Mouse (Mus musculus) common myeloid progenitor, adult 5-6 weeks (primary cell): ENCODE data around the gene Wdhd1. TPM values are rescaled to one million over a fixed set of nuclear protein-coding genes. Genes with fewer than 3 reads are reported as not detected.

Source experiments
- ATAC-seq: replicated peaks from 2 replicates; pipeline ENCODE4 v1.8.0; 2016; ENCODE audit warnings: low read depth, mild to moderate bottlenecking, moderate TSS enrichment, inconsistent platforms; ENCODE audit not compliant: poor library complexity, severe bottlenecking
- total RNA-seq: library from RNA; stranded (forward); fragments of 200-1000, 187-1606 nt; gene quantifications from 2 replicates; pipeline ENCODE4 v1.2.3, GENCODE M21; 2017

Gene Wdhd1
- total RNA-seq, 1 experiment from 2014 or later: 127 TPM

DNA sequence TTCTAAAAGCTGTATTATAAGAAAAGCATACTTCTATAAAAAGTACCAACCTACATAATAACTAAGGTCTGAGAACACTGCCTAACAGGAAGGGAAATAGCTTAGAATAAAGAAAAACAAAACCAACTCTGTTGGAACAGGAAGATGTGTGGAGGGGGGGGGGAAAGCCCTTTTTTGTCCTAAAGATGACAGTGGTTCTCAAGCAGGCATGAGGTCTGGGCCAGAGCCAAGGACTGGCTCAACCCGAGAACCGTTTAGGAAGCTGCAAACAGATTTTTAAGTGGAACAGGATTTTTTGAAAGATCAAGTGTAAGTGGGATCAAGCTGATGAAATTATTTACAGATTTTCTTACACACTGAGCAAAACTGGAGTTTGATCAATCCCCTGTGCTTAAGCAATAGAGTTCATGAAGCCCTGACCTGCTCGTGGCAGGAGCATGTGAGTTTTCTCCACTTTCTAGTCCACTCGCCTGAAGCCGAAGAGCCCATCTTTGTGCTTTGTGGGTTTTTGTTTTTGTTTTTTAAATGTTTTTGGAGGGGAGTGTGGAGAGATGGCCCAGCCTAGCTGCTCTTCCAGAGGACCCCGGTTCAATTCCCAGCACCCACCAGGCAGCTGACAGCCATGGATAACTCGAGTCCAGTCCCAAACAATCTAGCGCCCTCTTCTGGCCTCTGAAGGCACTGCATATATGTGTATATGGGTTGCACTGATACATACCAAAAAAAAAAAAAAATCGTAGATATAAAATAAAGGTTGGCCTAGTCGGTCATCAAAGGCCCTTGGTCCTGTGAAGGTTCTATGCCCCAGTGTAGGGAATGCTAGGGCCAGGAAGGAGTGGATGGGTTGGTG is 52.0 kb downstream of the Wdhd1 start:
- ATAC-seq: peak; percentile 63; the same call in 1 of the 2 replicates

DNA sequence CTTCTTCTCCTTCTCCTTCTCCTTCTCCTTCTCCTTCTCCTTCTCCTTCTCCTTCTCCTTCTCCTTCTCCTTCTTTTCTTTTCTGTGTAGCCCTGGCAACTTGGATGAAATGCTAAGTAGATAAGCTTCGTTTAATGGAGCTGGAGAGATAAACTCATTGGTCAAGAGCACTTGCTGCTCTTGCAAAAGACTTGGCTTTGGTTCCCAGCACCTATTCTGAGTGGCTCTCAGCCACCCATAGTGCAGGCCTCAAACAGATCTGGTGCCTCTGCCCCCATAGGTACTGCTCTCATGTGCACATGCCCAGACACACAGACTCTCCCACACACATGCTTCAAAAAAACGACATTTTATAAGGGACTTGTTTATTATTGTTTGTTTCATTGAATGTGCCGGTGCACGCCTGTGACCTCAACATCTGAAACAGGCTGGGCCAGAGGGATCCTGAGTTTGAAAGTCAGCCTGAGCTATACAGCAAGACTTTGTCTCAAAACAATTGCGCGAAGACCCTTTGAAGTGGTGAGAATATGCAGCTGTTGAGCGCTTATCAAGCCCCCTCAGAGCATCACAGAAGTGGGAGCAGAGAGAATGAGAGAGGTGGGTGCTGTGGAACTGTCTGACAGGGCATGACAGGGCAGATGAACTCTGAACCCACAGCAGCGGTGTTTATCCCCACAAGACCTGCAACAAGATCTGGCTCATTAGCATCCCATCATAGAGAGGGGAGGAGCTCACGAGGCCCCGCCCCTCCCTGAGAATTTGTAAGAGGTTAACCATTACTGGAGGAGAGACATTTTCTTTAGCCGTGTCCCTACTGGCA is 53.8 kb downstream of the Wdhd1 start:
- no peak for ATAC-seq

DNA sequence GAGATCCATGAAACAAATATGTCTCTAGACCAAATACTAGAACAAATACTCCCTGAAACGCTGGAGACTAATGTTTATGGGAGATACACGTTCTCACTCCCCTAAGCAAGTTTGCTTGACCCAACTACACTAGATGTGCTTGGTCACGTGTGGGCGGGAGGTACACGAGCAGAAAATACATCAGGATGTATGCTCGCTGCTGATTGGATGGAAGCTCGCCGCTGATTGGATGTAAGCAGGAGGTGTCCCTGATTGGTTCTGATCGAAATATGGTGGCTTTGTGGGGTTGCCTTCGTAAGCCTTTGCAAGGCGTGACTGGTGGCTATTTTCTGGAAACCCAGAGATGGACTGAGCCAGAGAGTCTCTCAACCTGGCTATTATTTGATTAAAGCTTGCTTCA is 55.1 kb downstream of the Wdhd1 start:
- no peak for ATAC-seq

DNA sequence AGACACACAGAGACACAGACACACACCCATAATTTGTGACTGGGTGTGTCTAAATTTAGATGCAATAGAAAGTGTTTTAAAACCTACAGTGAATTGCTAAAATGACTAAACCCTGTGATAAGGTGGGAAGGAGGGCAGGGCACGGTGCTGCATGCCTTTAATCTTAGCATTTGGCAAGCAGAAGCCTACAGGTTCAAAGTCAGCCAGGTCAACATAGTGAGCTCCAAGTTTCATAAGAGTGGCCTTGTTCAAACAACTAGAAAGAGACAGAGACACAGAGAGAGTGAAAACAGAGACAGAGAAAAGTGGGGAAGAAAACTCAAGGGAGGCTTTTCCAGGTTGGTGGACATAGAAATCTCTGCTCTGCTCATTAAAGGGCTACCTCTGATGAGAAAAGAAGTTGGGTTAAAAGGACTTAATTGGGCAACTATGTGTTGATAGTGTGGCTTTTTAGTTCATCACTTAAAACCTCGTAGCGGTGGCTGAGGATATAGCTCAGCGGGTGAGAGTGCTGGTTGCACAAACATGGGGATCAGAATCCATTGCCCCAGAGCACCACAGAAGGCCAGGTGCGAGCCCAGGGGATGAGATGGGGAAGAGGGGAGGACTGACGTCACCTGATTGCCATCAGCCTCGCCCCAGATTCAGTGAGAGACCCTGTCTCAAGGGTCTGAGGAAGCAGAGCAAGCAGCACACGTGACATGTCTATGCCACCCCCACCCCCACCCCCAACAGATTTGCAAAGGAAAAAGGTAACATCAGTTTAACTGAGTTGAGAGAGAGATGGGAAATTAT is 56.2 kb downstream of the Wdhd1 start:
- ATAC-seq: no peak

DNA sequence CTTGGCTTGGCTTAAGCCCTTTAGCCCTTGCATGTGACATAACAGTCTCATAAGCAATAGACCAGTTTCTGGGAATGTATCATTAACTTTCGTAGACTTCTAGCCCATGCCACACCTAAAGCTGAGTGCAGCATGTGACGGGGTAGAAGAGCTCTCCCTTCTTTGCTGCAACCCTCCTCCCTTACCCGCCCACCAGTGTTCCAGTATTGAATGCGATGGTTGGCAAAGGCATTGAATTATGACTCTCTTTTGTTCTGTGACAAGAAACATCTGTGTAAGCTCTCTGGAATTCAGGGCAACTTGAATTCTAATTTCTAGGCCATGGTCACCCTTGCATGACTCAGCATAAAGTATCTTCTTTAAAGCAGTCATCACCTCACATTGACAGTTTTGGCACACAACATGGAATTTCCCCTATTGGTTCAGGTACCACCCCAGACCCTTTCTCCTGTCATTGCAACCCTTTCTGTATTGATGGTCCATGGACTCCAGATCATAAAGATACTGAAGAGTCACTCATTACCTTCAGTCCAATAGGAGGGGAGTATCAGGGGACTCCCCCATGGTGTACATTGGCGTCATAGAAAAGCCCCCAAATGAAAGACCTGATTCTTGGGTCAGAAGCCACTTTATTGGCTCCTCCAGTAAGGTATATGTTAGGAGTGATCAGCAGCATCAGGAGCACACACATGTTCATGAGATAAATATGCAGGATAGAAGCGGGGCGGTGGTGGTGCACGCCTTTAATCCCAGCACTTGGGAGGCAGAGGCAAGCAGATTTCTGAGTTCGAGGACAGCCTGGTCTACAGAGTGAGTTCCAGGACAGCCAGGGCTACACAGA is 57.7 kb downstream of the Wdhd1 start:
- no peak for ATAC-seq

DNA sequence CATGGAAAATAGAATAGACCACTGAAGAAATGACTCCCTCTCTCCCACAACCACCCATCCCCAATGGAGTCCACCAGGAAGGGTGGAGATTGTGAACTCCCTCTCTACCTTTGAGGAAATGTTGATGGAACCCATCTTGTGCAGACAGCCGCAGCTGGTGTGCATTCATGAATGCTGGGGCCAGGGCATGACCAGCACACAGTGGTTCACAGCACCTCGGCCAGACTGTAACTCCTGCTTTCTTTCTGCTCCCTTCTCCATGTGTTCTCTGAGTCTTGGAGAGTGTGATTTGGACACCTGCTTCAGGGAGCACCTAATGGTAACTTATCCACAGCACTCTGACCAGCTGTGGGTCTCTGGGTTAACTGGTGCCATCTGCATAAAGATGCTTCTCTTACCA is 60.1 kb downstream of the Wdhd1 start:
- no peak for ATAC-seq

DNA sequence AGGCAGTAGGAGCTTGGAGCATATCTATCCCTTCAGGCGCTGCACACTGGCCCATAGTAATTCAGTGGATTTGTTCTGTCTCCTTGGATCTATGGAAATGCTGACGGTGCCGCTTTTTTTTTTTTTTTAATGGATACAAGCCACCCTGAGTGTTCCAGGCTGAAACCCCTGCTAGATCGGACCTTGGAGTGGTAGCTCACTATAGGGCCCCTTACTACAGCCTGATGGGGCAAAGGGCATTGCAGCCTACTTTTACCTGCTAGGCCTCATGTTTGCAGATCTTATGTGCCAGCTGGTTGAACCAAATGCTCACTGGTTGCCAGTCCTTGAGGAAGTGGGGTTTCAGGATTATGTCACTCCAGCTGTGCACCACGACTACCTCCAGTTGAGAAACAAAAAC is 62.3 kb downstream of the Wdhd1 start:
- ATAC-seq: no peak

DNA sequence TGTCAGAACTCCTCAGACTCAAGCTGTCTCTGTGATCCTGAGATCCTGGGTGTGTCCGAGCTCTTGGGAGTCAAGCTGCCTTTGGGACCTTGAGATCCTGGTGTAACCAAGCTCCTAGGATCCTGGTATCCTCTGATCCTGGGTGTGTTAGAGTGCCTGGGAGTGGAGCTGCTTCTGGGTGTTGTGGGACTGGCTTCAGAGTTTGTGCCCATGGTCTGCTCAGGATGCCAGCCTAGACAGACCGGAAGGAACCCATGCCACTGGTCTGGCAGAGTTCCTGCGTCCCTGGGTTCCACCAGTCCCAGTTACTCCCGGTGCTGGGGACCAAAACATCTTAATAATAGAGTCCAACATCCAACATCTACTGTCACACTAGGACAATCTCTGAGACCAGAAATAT is 63.4 kb downstream of the Wdhd1 start:
- ATAC-seq: no peak

DNA sequence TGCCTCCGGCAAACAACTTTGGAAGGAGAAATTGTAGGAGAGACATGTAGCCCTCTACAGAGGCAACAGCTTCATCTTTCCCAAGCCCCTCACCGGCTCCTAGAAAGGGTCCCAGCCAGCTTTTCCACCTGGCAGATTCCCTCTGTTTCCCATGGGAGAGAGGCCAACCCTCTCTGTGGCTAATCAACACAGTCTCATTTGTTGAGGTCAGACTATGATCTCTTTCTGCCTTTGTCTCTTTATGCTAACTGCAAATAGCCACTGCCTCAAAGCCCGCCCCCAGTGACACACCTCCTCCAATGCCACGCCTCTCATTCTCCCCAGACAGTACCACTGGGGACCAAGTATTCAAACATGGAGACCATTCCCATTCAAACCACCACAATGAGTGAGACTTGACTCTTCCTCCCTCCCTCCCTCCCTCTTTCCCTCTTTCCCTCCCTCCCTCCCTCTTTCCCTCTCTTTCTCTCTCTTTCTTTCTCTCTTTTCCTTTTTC is 66.9 kb downstream of the Wdhd1 start:
- no peak for ATAC-seq

DNA sequence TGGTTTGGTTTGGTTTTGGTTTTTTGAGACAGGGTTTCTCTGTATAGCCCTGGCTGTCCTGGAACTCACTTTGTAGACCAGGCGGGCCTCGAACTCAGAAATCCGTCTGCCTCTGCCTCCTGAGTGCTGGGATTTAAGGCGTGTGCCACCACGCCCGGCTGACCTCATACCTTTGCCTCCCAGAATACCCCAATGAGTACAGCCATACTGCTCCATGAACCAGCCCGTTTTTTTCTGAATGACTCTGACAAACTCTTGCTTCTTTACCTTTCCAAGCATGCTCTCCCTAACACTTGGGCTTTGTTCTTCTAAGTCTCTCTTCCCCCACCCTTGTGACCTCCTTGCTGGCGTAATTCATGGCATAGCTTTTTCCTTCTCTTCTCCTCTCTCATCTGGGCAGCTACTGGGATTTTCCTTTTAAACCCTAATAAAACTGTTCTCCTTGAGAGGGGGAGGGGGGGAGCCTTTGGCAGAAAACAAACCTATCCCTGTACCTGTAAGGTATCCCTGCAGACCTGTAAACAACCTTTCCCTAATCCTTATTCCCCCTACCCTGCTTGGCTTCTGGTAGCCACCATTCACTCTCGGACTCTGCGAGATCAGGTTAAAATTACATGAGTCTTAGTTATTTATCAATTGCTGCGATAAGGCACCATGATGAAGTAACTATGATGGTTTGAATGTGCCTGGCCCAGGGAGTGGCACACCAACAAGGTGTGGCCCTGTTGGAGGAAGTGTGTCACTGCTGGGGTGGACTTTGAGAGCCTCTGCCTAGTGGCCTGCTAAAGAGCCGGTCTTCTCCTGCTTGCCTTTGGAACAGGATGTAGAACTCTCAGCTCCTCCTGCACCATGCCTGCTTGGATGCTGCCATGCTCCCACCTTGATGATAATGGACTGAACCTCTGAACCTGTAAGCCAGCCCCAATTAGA is 67.8 kb downstream of the Wdhd1 start:
- ATAC-seq: no peak

DNA sequence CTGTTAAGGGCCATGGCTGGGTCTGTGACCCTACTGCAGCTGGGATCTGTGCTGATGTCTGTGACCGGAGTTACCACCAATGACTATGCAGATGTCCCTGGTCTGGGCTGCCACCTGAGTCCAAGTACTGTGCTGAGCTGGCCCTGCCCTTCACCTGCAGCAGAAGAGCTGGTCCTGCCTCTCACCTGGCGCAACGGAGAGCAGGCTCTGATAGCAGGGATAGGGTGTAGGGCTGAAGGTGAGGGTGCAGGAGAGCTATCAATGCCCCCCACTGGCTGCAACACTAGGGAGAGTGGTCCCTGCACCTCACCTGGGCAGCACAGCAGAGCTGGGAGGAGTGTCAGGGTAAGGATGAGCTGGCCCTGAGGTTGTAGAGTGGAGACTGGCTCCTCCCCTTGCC is 70.1 kb downstream of the Wdhd1 start:
- ATAC-seq: no peak

DNA sequence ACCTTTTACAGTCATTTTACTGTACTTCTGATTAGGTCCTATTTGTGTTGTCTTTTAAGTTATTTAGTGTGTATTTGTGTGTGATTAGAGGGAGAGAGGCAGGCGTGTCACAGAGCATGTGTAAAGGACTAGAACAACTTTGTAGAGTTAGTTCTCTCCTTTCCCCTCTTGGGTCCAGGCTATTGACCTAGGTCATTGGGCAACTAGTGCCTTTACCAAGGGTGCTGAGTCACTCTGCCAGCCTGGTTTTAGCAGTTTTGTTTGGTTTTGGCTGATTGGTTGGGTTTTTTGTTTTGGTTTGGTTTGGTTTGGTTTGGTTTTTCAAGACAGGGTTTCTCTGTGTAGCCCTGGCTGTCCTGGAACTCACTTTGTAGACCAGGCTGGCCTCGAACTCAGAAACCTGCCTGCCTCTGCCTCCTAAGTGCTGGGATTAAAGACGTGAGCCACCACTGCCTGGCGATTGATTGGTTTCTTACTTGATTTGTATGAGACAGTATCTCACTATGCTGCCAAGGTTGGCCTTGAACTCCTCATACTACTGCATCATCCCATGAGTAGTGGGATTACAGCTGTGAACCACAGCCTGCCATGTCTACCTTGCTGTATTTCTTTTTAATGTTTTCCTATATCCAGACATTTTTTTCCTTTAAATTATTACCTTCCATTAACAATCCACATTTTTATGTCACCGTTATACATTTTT is 71.2 kb downstream of the Wdhd1 start:
- no peak for ATAC-seq

DNA sequence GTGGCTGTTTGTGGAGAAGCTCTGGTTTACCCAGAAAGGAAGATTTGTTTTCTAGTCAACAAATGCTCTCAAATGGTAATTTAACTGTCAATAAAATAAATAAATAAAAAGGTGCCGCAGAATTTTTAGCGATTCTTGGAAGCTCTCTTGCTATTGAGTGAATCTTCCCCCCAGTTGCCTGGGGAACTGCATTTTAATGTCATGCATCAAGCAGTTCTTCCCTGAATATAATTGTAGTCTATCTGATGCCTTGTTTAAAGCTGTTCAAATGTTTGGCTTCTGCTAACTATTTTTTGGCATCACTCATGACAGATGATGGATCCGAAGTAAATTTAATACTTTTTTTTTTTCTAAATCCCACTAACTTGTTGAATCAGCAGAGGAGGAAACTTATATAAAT is 79.3 kb downstream of the Wdhd1 start:
- no peak for ATAC-seq

DNA sequence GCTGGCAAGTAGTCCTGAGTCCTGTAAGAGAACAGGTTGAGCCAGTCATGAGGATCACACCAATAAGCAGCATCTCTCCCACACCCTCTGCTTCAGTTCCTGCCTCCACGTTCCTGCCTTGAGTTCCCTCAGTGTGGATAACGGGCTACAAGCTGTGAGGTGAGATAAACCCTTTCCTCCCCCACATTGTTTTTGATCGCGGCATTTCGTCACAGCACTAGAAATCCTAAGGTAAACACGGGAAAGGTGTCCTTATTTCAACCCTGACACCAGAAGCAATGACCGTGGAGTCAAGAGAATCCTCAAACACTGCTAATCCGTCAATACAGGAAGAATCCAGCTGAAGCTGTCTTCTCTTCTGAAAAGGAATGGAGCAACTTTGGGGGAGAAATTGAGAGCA is 79.9 kb downstream of the Wdhd1 start:
- ATAC-seq: no peak

DNA sequence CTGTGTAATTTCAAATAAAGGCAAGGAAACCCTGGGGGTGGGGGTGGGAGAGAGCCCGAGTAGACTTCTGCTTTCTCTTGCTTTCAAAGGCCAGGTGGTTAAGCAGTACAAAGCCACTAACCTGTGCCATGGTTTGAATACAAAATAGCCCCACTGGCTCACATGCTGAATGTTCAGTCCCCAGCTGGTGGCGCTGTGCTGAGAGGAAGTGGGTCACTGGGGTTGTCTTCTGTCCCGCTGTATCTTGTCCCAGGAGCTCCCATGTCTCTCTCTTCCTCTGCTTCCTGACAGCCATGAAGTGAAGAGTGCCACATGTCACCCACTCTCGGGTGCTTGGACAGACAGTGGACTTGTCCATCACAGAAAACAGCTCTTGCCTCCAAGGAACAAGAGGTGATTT is 82.6 kb downstream of the Wdhd1 start:
- no peak; the same call in 1 of the 2 replicates for ATAC-seq

DNA sequence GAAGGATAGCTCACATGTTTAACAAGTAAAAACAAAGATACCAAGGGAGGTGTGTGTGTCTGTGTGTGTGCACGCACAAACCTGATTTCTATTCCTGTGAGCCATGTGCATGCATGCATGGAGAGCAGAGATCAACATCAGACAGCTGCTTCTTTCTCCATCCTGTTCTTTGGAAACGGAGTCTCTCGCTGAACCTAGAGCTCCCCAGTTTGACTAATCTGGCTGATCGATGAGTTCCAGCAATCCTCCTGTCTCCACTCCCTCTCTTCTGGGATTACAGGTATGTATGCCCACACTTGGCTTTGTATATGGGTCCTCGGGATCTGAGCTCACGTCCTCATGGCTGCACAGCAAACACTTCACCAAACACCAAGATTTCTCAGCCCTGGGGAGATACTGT is 83.2 kb downstream of the Wdhd1 start:
- ATAC-seq: no peak

DNA sequence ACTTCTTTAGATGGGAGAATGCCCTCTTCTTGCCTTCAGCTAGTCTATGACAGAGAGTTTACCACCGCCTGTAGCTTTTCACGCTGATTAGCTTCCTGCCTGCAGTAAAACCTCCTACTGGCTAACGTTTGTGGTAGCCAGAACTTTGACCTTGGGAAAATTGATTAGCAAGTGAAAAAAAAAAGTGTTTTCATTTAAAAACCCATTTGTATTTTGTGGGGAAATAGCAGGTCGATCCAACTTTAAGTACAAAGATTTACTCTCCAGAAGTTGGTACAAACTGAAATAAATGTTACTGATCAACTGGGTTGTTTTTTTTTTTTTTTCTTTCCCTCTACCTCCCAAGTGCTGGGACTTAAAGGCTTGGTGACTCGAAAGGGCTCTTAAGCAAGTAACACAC is 84.8 kb downstream of the Wdhd1 start:
- no peak for ATAC-seq
